Mouse (Mus musculus): Measurements from ENCODE around the gene Mien1.

The Mien1 gene

DNA sequence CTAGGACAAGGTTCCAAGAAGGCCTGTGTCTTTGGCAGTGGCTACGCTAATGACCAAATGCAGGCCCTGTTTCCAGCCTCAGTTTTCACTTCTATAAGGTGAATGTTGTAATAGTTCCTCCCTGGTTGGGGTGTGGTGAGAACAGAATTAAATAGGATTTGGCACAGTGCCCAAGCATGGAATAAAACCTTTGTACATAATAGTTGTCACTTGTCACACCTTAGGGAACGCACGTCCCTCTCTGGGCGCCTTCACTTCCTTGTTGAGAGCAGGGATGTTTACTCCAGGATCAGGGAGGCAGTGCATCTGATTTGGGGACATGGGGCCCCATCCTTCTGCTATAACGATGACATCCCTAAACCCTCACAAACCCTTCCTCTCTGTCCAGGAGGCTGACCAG lies 10.4 kb downstream of the Mien1 start:
- no peak for DNase-seq (ENCODE audit: low spot score)

DNA sequence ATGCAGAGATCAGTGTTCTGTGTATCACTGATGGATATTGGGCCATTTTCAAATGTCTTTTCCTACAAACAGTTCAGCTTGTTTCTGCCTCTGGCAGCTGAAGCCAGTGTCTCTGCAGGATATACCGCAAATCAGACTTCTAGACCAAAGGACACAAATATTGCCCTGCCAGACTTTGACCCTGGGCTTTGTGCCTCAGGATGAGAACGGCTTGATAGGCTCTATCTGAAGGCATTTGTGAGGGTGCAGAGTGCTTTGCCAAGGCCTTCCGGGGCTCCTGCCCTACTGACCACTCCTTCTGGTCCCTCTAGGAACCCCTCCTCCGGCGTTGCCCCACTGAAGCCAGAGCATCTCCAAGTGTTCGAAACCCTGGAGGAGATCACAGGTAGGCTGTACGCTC lies 12.2 kb downstream of the Mien1 start:
- DNase-seq (ENCODE audit: low spot score) = no peak

DNA sequence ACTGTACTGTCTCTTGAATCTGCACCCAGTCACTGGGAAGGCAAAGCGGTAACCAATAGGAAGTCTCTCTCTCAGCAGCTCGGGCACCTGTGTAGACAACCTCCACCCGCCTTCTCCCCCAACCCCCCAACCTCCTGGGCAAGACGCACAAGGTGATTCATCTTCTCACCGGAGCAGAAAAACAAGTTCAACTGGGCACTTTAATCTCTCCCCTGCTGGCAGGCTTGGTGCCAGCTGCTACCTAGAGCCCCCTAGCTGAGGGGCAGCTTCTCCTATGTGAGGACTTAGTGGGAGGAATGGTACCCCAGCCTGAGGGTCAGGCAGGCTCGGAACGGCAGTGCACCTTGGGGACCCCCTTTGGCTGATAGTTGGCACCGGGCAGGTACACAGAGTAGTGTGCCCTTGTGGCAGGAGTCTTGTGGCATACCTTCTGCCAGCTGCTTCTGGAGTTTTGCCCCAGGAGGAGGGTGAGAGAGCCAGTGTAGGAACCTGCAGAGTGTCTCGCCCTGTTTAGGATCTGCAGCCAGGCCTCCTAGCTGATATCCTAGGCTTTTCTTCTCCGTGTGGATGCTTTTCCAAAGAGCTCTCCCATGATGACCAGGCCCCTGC lies 19.7 kb downstream of the Mien1 start:
- no peak for DNase-seq (ENCODE audit: low spot score)

DNA sequence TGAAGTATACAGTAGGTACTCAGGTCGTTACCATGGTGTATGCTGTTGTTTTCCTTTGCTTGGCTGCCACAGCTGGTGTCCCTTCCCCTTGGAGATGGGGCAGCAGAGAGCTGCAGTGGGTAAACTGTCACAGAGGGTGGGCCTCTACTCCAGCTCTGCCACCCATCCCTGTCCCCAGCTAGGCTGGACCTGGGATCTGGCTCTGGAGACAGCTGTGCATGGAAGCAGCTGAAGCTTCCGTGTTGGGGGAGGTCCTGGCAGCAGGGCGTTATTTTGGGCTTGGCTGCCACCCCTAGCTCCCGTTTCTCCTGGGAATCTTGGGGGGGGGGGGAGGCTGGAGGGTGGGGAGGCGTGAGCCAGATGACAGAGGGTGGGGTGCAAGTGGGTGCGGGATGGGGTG lies 20.5 kb downstream of the Mien1 start:
- DNase-seq (ENCODE audit: low spot score) = no peak

DNA sequence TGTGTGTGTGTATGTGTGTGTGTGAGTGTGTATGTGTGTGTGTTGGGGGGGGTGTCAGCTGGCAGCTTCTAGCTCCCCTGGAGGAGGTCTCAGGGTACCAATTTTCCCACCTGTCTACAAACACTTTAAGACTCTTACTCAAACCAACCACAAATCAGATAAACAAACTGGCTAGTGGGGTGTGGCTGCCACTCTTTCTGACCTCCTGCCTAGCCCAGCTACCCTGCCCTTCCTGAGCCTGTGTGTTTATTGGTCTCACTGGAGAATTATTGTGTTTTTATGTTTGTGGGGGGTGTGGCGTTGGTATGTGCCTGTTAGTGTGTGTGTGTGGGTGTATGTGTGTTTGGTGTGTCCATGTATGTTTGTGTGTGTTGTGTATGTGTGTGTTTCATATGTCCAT lies 21.7 kb downstream of the Mien1 start:
- DNase-seq (ENCODE audit: low spot score) = no peak

DNA sequence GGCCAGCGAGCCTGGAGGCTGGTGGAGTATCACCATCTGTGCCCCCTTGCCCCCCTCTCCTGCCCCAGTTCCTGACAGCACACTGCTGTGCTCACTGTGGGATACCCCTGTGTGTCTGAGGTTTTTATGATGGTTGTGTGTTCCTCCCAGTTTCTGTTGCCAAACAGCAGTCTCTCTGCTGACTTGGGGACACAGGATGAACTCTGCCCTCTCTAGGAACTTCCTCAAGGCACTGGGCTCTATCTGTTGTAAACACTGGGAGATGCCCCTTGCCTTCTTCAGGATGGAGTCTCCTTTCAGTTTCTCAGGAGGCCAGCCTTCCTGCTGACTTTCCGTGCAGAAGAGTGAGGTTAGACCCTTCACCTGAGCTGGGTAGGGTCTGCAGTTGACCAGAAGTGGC lies 24.6 kb downstream of the Mien1 start:
- DNase-seq (ENCODE audit: low spot score) = peak; percentile 31

DNA sequence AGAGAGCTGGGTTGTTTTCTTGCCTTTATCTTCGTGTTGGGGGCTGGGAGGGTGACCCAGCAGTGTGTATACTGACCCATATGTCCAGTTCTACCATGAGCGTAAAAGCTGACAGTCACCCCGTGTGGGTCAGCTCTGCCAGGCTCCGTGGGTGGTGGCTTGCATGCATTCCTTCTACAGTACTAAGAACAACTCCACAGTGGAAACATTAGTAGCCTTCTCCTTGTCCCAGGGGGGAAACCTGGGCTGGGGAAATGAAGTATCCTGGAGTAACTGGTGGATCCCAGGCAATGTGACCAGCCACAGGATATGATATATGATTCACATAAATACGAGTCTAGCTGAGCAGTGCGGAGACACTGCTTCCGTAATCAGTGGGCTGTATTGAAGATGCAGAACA lies 25.1 kb downstream of the Mien1 start:
- no peak for DNase-seq (ENCODE audit: low spot score)

DNA sequence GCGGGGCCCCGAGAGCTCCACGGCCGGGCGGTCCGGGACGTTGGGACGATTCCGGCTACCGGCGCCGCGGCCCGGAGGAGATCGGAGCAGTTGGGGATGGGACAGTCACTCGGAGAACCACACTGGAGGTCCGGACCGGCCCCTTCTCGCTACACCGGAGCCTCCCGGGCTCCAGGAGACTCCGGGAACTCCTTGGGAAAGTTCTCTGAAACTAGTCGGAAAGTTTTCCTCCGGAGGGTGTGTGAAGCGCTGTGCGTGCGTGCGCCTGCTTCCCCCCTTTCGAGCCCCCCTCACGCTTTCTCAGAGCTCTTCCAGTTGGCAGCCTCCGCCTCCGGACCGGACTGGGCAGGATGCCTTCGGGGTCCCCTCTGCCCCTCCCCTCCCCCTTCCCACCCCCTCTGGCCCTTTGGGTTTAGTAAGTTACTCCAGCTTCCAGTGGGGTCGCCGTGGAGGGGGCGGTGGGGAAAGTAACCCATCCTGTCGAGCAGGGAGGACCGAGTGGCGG lies 25.9 kb downstream of the Mien1 start:
- DNase-seq (ENCODE audit: low spot score) = peak; percentile 30

DNA sequence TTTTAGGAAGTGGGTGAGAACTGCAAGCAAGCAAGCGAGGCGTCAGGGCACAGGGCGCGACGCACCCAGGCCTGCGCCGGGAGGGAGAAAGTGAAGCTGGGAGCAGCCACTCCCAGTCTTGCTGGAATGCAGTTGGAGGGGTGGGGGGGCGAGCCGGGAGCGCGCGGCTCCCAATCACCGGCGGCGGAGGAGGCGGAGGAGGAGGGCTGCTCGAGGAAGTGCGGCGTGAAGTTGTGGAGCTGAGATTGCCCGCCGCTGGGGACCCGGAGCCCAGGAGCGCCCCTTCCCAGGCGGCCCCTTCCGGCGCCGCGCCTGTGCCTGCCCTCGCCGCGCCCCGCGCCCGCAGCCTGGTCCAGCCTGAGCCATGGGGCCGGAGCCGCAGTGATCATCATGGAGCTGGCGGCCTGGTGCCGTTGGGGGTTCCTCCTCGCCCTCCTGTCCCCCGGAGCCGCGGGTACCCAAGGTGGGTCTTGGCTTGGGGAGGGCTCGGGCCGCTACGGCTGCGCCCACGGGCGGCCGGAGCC lies 26.5 kb downstream of the Mien1 start, which contains the start of gene Erbb2:
Erbb2 (plus strand) TSS at position 198 of the 524 bp plus-strand sequence.
- peak; percentile 69 for DNase-seq (ENCODE audit: low spot score)

DNA sequence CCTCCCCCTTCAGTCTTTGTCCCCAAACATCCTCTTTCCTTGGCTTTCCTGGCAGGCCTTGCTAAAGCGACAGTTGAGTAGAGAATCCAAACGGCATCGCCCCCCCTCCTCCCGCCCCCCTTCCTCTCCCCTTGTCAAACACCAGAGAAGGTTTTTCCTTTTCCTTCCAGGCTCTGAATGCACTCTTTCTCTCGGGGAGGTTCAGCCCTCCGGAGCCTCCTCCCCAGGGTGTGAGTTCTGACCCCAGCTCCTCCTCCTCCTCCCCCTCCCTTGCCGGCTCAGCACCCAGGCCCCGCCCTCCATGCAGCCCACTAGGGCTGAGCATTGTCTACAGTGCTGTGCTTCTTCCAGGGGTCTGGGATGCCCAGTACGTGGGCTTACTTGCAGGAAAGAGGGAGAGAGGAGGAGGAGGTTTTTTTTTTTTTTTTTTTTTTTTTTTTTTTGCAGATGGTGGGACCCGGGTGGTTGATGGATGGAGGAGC lies 29.4 kb downstream of the Mien1 start:
- DNase-seq (ENCODE audit: low spot score) = no peak

DNA sequence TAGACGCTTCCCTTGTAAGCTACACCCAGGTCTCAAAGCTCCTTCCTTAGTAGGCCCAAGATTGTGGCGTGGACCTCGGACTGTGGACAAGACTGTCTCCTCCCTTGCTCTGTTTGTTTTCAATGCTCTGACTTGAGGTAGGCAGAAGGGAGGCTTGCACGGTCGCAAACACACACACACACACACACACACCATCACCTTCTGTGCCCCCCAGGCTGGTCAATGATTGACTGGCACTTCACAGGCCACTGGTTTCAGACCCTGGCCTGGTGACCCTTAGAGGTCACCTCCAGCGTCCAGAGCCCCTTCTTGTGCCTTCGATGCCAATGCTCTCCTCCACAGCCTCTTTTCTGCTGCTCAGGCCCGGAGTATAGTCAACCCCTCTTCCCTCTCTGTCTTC lies 29.9 kb downstream of the Mien1 start:
- DNase-seq (ENCODE audit: low spot score) = no peak

DNA sequence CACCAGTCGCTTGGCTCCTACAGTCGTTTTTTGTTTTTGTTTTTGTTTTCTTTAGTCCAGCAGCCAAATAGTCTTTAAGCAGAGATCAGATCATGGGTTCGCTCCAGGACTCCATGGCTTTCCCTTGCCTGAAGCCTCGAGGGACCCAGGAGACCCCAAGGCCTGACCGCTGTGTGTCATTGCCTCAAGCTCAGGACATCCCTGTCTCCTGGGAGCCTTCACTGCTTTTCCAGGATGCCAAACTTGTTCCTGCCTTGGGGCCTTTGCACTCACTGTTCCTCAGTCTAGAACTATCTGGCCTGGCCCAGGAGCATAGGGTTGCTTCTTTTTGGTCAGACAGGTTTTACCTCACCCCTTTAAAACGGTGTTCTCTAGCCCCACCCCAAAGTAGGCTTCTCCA lies 32.2 kb downstream of the Mien1 start:
- DNase-seq (ENCODE audit: low spot score) = no peak

DNA sequence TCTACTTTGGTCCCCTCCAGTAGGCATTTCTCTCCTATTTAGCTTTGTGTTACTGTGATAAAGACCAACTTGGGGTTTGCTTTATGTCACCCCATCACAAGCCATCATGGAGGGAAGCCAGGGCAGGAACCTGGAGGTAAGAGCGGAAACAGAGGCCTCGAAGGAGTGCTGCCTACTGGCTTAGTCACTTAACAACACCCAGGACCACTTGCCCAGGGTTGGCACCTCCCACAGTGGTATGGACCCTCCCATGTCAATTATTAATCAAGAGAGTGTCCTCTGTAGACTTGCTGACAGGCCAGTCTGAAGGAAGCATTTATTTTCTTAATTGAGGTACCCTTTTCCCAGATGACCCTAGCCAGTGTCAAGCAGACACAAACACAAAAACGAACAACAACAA lies 38.0 kb downstream of the Mien1 start:
- no peak for DNase-seq (ENCODE audit: low spot score)

DNA sequence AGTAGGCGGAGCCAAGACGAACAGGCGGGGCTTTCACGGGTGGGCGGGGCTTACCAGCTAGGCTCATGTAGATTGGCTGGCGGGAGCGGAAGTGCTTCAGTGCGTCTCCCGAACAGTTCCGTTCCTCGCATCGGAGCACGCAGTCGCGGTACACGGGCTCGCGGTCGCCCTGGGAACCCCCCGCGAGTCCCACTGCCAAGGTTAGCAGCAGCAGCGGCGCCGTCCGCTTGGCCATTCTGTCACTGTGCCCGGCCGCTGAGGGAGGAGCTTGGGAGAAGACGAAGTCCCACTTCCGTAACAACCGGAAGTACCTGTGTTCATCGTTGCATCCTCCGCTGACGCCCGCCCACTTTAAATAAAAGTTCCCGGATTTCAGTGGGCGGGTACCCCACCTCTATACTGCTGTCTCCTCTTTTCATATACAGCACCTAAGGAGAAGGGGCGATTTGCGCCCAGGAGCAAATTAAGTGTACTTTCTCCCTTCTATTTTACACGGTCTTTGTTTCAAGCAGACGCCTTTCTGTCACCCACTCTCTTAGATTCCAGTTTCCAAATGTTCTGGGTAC lies 38.5 kb downstream of the Mien1 start, which contains the start of gene Pgap3:
Pgap3 (minus strand) TSS at position 330 of the 566 bp plus-strand sequence.
- DNase-seq (ENCODE audit: low spot score) = peak; percentile 94

DNA sequence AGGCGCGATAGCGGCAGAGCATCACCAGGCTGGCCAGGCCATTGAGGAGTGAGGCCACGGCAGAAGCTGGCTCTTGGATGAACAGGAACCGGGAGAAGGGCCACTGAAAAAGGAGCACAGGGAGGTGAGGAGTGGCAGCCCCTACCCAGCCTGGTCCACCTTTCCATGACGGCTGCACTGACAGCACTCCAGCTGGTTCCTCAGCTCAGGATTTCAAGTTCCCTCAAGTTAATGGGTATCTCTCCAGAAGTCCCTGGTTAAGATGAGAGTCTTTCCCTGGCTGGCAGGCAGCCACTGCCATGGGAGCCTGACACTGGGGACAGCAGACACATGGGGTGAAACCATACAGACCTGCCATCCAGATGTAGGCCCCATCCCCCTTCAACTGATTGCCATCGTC lies 40.8 kb downstream of the Mien1 start:
- no peak for DNase-seq (ENCODE audit: low spot score)

DNA sequence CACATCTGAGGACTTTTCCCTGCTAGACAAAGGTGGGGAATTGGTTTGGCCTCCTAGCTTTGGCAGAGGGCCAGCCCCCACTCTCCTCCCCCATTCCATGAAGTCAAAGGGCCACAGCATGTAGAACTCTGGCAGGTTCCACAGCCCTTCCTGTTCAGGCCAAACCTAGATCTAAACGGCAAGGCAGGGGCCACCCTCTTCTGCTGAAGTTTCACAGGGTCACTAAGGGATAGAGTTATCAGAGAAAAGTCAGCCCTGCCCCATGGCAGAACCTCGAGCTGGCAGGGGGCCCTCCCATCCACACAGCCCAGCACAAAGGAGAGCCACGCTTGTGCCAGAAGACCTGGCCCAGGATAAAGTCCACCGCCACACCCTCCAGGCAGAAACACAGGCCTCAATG lies 43.8 kb downstream of the Mien1 start:
- no peak for DNase-seq (ENCODE audit: low spot score)

DNA sequence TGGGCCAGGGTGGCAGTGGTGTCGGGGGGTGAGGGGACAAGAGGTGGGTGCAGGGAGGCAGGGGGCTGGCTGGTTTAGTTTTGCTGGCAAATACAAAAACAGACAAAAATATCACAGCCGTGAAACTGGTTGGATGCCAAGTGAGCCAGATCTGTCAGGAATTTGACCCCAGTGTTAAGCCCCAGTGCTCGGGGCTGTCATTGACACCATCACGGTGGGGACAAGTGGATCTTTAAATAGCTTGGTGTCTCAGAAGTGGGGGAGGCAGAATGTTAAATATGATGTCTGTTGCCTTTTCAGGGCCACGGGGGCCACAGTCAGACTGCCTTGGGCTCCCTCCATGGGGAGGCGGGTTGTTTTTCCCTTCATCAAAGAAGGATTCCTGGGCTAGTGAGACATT lies 44.5 kb downstream of the Mien1 start:
- DNase-seq (ENCODE audit: low spot score) = no peak

DNA sequence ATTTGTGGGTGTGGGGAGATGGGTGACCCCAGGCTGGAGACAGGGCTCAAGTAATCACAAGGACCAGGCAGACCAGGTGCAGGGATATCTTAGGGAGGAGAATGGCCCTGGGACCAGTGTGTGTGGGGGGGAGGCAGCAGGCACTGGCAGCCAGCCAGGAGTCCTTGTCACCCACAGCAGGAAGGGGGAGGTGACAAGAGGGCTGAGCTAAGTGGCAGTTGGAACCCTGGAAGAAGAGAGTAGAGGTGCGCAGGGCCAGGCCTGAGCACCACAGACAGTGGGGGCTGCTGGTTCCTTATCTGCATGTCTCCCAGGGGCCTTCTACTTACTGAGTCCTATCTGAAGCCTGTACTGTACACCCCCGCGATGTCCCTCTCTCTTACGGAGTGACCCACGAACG lies 45.5 kb downstream of the Mien1 start:
- DNase-seq (ENCODE audit: low spot score) = no peak

DNA sequence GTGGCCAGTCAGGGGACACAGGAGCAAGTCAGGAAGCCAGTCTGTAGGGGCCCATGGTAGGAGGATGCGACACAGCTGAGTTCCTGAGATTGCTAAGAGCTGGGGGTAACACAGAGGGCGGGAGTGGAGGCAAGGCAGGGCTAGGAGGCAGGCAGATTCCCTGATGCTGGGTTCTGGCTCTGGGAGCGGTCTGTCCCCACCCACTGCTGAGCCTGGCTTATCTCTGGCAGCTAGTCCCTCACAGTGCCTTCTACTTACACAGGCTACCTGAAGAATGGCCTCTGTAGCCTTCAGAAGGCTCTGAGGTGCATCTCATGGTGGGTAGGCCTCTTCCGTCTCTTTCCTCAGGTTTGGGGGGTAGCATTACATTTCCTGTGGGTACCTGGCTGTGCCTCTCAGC lies 46.1 kb downstream of the Mien1 start:
- no peak for DNase-seq (ENCODE audit: low spot score)

DNA sequence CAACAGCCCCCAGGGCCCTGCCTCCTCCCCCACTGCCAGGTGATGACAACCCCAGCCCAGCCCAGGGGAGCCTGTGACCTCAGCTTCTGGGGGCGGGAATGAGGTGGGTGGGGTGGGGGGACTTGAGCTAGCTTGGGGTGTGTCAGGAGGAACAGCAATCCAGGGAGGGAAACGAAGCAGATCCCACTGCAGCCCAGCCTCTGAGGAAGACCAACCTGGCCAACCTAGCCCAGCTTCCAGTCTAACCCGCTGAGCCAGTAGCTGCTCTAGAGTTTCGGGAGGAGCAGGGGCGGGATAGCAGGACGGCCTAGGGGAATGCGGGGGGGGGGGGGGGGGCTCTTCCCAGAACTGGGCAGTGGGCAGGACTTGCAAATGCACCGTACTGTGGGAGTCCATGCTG lies 46.8 kb downstream of the Mien1 start:
- no peak for DNase-seq (ENCODE audit: low spot score)

DNA sequence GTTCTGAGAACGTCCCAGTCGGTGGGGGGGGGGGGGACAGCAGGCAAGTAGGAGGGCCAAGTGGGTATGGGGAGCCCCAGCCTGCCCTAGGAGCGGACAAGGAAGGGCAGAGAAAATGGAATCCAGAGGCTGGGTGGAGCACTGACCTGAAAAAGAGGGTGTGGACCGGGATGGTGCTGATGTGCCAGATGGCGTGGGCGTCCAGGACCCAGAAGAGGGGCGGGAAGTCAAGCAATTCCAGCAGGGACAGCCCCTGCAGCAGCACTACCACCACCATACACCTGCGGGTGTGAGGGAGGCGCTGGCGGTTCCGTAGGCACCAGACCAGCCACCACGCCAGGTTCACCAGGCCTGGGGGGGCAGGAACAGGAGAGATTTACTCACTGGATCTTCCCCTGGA lies 48.6 kb downstream of the Mien1 start:
- no peak for DNase-seq (ENCODE audit: low spot score)

DNA sequence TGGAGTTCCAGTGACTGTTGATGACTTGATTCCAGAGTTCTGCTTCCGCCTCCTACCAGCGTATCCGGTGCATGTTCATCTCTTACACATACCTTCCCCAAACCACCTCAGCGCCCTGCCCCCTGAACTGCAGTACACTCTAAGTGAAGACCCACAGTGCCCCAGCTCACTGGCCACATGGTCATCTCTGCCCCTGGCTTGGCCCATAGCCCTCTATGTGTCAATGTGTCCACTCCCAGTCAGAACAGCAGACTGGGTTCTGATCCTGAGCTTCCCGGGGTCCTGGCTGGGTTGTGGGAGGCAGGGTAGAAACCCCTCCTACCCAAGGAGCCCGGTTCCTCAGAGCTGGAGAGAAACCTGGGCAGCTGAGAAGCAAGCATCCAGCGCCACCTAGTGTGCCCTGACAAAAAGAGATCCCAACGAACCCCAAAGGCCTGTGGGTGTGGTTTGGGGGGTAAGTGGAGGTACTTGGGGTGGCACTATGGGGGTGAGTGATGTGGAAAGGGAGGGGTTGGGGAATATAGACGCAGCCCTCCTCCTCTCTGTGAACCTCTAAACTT lies 49.5 kb downstream of the Mien1 start:
- peak; percentile 53 for DNase-seq (ENCODE audit: low spot score)

DNA sequence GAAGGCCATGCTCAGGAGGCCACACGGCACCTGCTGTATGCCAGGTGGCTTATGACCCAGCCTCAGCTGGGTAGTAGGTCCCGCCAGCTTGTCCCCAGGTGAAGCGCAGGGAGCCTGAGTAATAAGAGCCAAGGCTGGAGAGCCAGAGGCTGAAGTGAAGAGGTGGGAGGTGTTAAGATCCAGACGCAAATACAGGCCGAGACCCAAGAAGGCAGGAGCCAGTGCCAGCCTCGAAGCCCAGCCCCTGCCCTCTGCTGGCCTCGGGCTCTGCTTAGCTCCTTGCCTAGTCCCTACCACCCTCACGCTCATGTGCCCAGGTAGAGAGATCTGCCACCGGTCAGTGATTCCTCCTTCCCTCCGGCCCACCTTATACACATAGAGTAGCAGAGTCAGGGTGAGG lies 50.5 kb downstream of the Mien1 start:
- DNase-seq (ENCODE audit: low spot score) = no peak
